Mouse (Mus musculus) CH12F3 (cell line): Measurements from ENCODE around the gene Zfp580.

Experiments
- in situ Hi-C: fragments of 300-500 bp; cut with MboI; formaldehyde crosslinking; loops from 2 replicates; pipeline ENCODE4 v1.14.3; 2020; ENCODE audit warnings: low sequenced_read_pairs

Gene Zfp580

GRCm38 (mm10) chr7:5061774-5062359 is 10.5 kb downstream of the Zfp580 start, which contains the start of gene U2af2:
U2af2 (plus strand) TSS chr7:5062143.
- in situ Hi-C loops = no loop called here

GRCm38 (mm10) chr7:5062360-5063001 is 11.1 kb downstream of the Zfp580 start:
- in situ Hi-C loops = no loop called here

- in situ Hi-C loops = no loop called here
Observed at GRCm38 (mm10) chr7:5064886-5065285, 13.5 kb downstream of the Zfp580 start.

DNA sequence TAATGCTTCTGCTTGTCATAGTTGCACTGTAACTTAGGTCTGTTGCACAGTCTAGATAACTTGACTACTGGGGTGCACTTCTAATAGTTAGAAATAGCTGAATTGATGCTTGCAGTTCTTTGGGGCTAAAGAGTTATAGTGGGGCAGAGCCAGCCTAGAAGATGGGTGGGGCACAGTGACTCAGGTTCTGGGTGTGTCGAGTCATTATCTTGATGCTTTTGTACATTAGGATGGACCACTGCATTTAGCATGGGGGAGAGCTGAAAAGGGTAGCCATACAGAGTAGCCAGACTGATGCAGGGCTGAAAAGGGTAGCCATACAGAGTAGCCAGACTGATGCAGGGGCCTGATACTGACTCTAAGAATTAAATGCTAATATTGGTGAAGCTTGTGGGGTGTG is 22.2 kb downstream of the Zfp580 start:
- in situ Hi-C loops = no loop called here

DNA sequence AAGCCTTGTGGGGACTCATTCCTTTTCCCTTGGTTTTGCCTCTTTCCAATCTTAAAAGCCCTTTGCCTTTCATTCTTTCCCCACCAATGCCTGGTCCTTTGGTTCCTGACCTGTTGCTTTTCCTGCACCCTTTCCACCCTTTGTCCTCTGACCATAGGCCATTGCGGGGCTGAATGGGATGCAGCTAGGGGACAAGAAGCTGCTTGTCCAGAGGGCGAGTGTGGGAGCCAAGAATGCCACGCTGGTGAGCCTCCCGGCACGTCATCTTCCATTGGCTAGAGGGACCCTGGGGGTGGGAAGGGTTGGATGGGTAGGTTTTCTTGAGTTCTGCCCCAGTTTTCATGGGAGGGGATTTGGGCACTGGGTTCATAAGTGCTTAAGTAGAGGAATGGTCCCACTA is 23.6 kb downstream of the Zfp580 start:
- in situ Hi-C loops = no loop called here

GRCm38 (mm10) chr7:5076931-5077330 is 25.6 kb downstream of the Zfp580 start:
- in situ Hi-C loops = no loop called here

GRCm38 (mm10) chr7:5079365-5080009 is 28.1 kb downstream of the Zfp580 start:
- in situ Hi-C loops = loop anchor here (5.0 kb wide), 1 partner anchor 48 kb away; the partner anchor contains the start of gene Rasl2-9

DNA sequence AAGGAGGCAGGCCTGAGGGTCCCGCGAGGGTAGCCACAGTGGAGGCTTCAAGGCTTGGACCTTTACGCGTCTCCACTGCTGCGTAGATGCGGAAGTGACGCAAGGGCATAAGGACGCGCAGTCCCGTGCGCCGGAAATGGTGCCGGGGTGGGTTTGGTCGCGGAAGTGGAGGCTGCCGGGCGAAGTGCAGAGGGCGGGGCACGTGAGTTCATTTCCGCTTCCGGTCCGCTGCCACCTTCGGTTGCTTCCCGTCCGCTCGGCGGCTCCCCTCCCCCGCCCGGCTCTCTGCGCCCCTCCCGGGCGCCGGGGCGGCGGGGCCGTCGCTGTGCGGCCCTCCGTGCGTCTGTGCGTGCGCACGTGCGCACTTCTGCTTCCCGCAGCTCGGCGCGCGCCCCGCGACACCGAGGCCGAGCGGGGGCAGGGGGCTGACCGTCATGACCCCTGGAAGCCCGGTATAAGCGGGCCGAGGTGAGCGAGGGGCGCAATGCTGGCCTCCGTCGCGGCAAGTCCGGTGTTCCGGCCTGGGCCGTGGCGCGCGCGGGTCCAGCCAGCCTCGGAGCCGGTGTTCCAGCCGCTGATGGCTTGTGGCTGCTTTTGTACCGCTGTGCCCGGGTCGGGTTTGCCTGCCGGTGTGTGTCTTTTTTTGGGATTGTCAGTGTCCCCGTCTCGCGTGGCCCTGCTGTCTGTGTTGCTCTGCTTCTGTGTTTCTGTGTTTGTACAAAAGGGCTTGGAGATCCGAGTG is 28.8 kb downstream of the Zfp580 start, which contains the start of gene Epn1:
Gene Epn1 (plus strand): TSS at position 226 of the 742 bp plus-strand sequence.
- in situ Hi-C loops = loop anchor here (5.0 kb wide), 1 partner anchor 47 kb away; the partner anchor contains the start of gene Rasl2-9

GRCm38 (mm10) chr7:5080815-5081214 is 29.5 kb downstream of the Zfp580 start:
- in situ Hi-C loops = loop anchor here (5.0 kb wide), 1 partner anchor 46 kb away; the partner anchor contains the start of gene Rasl2-9

DNA sequence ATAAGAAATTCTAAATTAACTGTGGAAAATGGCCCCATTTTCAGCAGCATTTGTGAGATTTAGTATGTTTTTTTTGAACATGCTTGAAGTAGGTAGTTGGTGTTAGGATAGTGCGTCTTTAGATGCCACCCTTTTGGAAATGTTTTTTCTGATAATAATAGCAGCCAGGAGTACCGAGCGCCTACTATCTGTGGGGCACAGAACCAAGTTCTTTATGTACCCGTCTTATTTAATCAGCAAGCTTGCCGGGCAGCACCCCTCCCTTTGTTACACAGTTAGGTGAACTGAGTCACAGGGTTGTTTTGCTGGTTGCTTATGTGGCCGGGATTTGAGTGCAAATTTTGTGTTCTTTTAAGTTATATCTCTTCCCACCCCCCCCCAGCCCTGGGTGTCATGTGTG is 29.9 kb downstream of the Zfp580 start:
- in situ Hi-C loops = loop anchor here (5.0 kb wide), 1 partner anchor 46 kb away; the partner anchor contains the start of gene Rasl2-9

GRCm38 (mm10) chr7:5081939-5082338 is 30.6 kb downstream of the Zfp580 start:
- in situ Hi-C loops = loop anchor here (5.0 kb wide), 1 partner anchor 45 kb away; the partner anchor contains the start of gene Rasl2-9

DNA sequence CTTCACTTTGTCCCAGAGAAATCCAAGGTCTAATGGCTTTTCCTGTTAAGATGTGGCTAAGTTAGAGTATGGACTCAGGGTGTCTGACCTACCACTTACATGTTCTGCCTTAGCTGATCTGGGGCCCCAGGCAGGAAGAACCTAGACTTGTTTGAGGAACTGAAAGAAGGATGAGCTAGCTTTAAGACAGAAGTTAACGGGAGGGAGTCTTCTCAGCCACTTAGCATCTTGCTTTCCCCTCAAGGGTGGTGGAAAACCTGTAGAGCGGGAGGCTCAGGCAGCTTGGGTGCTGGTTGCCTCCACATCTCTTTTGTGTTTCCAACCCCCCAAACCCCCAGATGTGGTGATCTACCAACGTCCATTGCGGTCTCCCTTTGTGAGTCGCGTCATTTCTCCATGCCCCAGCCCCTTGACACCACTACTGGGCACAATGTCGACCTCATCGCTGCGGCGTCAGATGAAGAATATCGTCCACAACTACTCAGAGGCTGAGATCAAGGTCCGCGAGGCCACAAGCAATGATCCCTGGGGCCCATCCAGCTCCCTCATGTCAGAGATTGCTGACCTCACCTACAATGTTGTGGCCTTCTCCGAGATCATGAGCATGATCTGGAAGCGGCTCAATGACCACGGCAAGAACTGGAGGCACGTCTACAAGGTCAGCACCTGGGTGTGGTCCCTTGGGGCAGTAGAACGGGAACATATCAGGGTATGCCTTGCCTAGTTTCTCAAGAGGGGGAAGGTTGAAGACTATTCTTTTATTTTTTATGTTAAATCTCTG is 32.2 kb downstream of the Zfp580 start:
- in situ Hi-C loops = loop anchor here (5.0 kb wide), 1 partner anchor 44 kb away; the partner anchor contains the start of gene Rasl2-9

- in situ Hi-C loops = no loop called here
Observed at GRCm38 (mm10) chr7:5085512-5085911, 34.2 kb downstream of the Zfp580 start.

DNA sequence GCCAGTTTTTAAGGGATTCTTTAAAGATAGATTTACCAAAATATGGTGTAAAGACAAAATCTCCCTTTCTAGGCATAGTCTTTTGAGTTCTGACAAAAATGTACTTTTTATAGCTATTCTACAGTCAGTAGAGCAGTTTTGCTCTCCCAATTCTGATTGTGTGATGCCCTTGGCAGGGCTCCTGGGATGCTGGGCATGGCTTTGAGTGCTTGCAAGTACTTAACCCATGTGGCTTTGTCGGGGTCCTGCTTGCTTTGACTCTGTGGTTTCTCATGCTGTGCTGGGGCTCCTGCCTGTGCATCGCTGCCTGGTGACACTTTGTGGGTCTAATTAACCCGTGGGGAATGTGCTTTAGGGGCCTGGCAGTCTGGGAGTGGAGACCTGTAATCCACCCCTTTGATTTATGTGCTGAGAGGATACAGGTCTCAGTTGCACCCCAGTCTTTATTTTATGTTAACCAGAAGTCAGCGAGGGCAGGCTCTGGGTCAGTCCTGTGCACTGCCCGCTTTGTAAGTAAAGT is 35.6 kb downstream of the Zfp580 start:
- in situ Hi-C loops = no loop called here

GRCm38 (mm10) chr7:5087886-5088285 is 36.5 kb downstream of the Zfp580 start:
- in situ Hi-C loops = no loop called here

- in situ Hi-C loops = no loop called here
Observed at GRCm38 (mm10) chr7:5089853-5090252, 38.5 kb downstream of the Zfp580 start.

GRCm38 (mm10) chr7:5091008-5091728 is 39.8 kb downstream of the Zfp580 start:
- in situ Hi-C loops = no loop called here

DNA sequence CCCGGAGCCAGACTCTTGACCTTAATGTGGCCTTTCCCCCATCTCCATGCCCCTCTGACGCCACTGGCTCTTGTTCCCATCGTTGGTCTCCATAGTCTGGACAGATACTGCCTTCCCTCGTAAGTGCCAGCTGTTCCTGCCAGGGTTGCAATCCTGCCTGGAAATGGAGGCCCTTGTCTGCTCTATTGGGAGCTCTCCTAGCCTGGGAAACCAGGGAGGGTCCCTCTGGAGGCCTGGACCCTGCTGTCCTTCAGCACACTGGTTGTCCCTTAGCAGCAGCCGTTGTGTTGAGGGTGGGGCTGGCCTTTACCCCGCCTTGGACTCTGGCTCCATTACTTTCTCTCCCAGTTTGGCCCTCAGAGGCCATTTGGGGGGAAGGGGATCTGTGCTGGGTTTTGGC is 41.0 kb downstream of the Zfp580 start:
- in situ Hi-C loops = no loop called here

GRCm38 (mm10) chr7:5092831-5093510 is 41.6 kb downstream of the Zfp580 start:
- in situ Hi-C loops = no loop called here
